Mouse (Mus musculus) lung, adult 2 months (tissue): ENCODE measurements at regions not wholly inside any gene's neighbourhood (a gene's known extent, or its start where the extent isn't known, plus 50 kb on each side); places are given as distances from the start of the nearest gene placed in this dataset.

Source experiments
- CTCF ChIP-seq: fragments of 200-500 bp; IDR thresholded peaks from 2 replicates; pipeline ENCODE4 v1.5.1; 2011; ENCODE audit warnings: mild to moderate bottlenecking, low read length, control low read depth; ENCODE audit not compliant: insufficient read depth
- POLR2A ChIP-seq: fragments of 200-500 bp; IDR thresholded peaks from 2 replicates; pipeline ENCODE4 v1.6.1; 2011; ENCODE audit warnings: low read depth, mild to moderate bottlenecking, control low read depth, low read length, borderline replicate concordance; ENCODE audit errors: extremely low read depth

DNA sequence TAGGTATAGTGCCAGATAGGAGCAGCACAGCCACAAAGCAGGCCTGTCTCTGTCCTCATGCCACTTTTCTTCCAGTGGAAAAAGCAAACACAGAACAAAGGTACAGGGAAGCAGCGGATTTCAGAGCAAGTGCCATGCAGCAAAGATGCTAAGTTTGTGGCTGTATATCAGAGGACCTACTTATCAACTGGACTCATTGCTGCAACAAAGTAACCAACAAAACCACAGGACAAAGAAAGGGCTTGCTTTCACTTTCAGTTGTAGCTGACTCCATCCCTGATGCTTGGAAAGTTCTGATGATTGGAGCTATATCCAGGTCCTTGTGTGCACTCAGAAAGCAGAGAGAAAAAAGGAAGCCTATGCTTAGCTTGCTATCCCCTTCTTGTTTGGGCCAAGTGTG is 897.4 kb downstream of the Diaph3 start:
- TF ChIP-seq POLR2A (no peak), CTCF (no peak)
